Mouse (Mus musculus) heart, embryonic 14.5 days (tissue): ENCODE results near the gene Ccdc126. TPM values are rescaled to one million over a fixed set of nuclear protein-coding genes. Genes with fewer than 3 reads are reported as not detected.
A peak's percentile ranks its signal among the peaks of the same experiment; 100 is the strongest.
"Not testable (repeated sequence)": the region's sequence is repeated elsewhere in the genome, so short reads cannot be mapped to it uniquely, and the experiment has no call there.

Experiments
- ATAC-seq: fragments of 200-750 bp; cut with Nextera tagmentation; 2 replicates; pipeline ENCODE4 v1.8.0; 2017; ENCODE audit warnings: low read depth, moderate TSS enrichment; ENCODE audit not compliant: insufficient number of reproducible peaks, insufficient read depth, low FRiP score
- H3K27ac ChIP-seq, 2 experiments: fragments of 200-500 bp in 1 of 2; fragments of 300-500 bp in 1 of 2; sonication (generic) in 1 of 2; replicated peaks in 1 of 2; 2 replicates each; pipeline ENCODE4 v1.5.1; 2012 to 2014; ENCODE audit warnings: low read depth in 2 of 2, low read length in 2 of 2, control low read depth in 1 of 2, mild to moderate bottlenecking in 1 of 2, mixed read lengths in 1 of 2; ENCODE audit not compliant: control insufficient read depth in 1 of 2, insufficient read depth in 1 of 2
- H3K27me3 ChIP-seq: fragments of 300-500 bp; sonication (generic); 2 replicates; pipeline ENCODE4 v1.6.1; 2014; ENCODE audit warnings: mild to moderate bottlenecking, low read length, control low read depth; ENCODE audit not compliant: control insufficient read depth, insufficient read depth
- H3K36me3 ChIP-seq: fragments of 300-500 bp; sonication (generic); 2 replicates; pipeline ENCODE4 v1.6.1; 2014; ENCODE audit warnings: mild to moderate bottlenecking, control low read depth, low read length, mixed read lengths; ENCODE audit not compliant: control insufficient read depth, insufficient read depth
- H3K4me1 ChIP-seq, 2 experiments: fragments of 200-500 bp in 1 of 2; fragments of 300-500 bp in 1 of 2; sonication (generic) in 1 of 2; 2 replicates each; pipeline ENCODE4 v1.6.1; 2012 to 2014; ENCODE audit warnings: low read length in 2 of 2, control low read depth in 1 of 2, mixed read lengths in 1 of 2; ENCODE audit not compliant: control insufficient read depth in 2 of 2, insufficient read depth in 2 of 2
- H3K4me2 ChIP-seq: fragments of 300-500 bp; sonication (generic); 2 replicates; pipeline ENCODE4 v1.6.1; 2014; ENCODE audit warnings: mild to moderate bottlenecking, low read length
- H3K4me3 ChIP-seq, 2 experiments: fragments of 200-500 bp in 1 of 2; fragments of 300-500 bp in 1 of 2; sonication (generic) in 1 of 2; 2 replicates each; pipeline ENCODE4 v1.5.1; 2012 to 2014; ENCODE audit warnings: low read length in 2 of 2, mild to moderate bottlenecking in 2 of 2, control low read depth in 1 of 2, low read depth in 1 of 2, moderate library complexity in 1 of 2; ENCODE audit not compliant: control insufficient read depth in 1 of 2, insufficient read depth in 1 of 2
- H3K9ac ChIP-seq: fragments of 300-500 bp; sonication (generic); 2 replicates; pipeline ENCODE4 v1.6.1; 2014; ENCODE audit warnings: mild to moderate bottlenecking, low read length
- H3K9me3 ChIP-seq: fragments of 300-500 bp; sonication (generic); 2 replicates; pipeline ENCODE4 v1.6.1; 2016; ENCODE audit warnings: low read length, control low read depth; ENCODE audit not compliant: control insufficient read depth
- WGBS: fragments of 180-500 bp; shearing (Covaris S2); extraction: QIAGEN DNeasy Blood & Tissue Kit; methylation state at CpG from one replicate; pipeline ENCODE4 v1.1.7; 2014; 5-methylcytosine and 5-hydroxymethylcytosine counted together
- polyA plus RNA-seq: library from polyadenylated mRNA; unstranded; fragments of >200 nt; fragmentation: Nextera tagmentation; extraction: Ambion mirVana; gene quantifications from 2 replicates; pipeline ENCODE4 v1.2.1, GENCODE M21; 2014

The Ccdc126 gene
- polyA plus RNA-seq, 1 experiment from 2014 or later: 9.6 TPM

GRCm38 (mm10) chr6:49280942-49281341 is 38.1 kb upstream of the Ccdc126 start:
- Histone ChIP-seq H3K36me3 (no peaks in the 10 kb centered on the region), H3K9ac (no peak overlapping the region), H3K4me3 (no peak overlapping the region), H3K4me1 (no peaks in the 10 kb centered on the region), H3K27me3 (no peaks in the 10 kb centered on the region), H3K27ac (no peak overlapping the region), H3K9me3 (no peaks in the 10 kb centered on the region), H3K4me2 (no peak overlapping the region)
- 42% methylated on average over 1 of the region's 1 CpGs for WGBS
- no peak for ATAC-seq

- no peak overlapping the region for H3K4me3 ChIP-seq
- no peaks in the 10 kb centered on the region for H3K27me3 ChIP-seq
- H3K9ac ChIP-seq: no peak overlapping the region
- H3K27ac ChIP-seq: no peak overlapping the region
- H3K36me3 ChIP-seq: no peaks in the 10 kb centered on the region
- no peaks in the 10 kb centered on the region for H3K9me3 ChIP-seq
- no peaks in the 10 kb centered on the region for H3K4me1 ChIP-seq
- 79% methylated on average over 1 of the region's 1 CpGs for WGBS
- H3K4me2 ChIP-seq: no peak overlapping the region
- no peak for ATAC-seq
Observed at GRCm38 (mm10) chr6:49282122-49282521, 37.0 kb upstream of the Ccdc126 start.

GRCm38 (mm10) chr6:49298286-49298685 is 20.8 kb upstream of the Ccdc126 start:
- H3K9ac ChIP-seq: no peak overlapping the region
- no peaks in the 10 kb centered on the region for H3K4me1 ChIP-seq
- no peaks in the 10 kb centered on the region for H3K9me3 ChIP-seq
- no peak overlapping the region for H3K27ac ChIP-seq
- no peaks in the 10 kb centered on the region for H3K36me3 ChIP-seq
- no peak overlapping the region for H3K4me2 ChIP-seq
- H3K27me3 ChIP-seq: no peaks in the 10 kb centered on the region
- no peak for ATAC-seq
- H3K4me3 ChIP-seq: no peak overlapping the region

GRCm38 (mm10) chr6:49314821-49315220 is 4.3 kb upstream of the Ccdc126 start:
- WGBS: 33% methylated on average over 3 of the region's 3 CpGs
- H3K27me3 ChIP-seq, ATAC-seq: not testable (repeated sequence)

GRCm38 (mm10) chr6:49319595-49320315 is 681 bp downstream of the Ccdc126 start:
- peak overlapping the region; percentile 71 to 88 for H3K27ac ChIP-seq
- peaks cover 0 to 6% of the 10 kb centered on the region in 2 experiments; a peak in 2 of 4 replicates for H3K4me1 ChIP-seq
- peak overlapping the region; percentile 79 for H3K4me2 ChIP-seq
- ATAC-seq: no peak
- 13% methylated on average over 13 of the region's 13 CpGs for WGBS
- no peaks in the 10 kb centered on the region for H3K36me3 ChIP-seq
- peak overlapping the region; percentile 70 to 74 for H3K4me3 ChIP-seq
- H3K9me3 ChIP-seq: no peaks in the 10 kb centered on the region
- H3K27me3 ChIP-seq: no peaks in the 10 kb centered on the region
- H3K9ac ChIP-seq: peak overlapping the region; percentile 90

More at GRCm38 (mm10) chr6:49314821-49315220, 4.3 kb upstream of the Ccdc126 start:
- H3K4me3 ChIP-seq, H3K9ac ChIP-seq, H3K36me3 ChIP-seq, H3K27ac ChIP-seq, H3K4me1 ChIP-seq, H3K4me2 ChIP-seq, H3K9me3 ChIP-seq: not testable (repeated sequence)

DNA sequence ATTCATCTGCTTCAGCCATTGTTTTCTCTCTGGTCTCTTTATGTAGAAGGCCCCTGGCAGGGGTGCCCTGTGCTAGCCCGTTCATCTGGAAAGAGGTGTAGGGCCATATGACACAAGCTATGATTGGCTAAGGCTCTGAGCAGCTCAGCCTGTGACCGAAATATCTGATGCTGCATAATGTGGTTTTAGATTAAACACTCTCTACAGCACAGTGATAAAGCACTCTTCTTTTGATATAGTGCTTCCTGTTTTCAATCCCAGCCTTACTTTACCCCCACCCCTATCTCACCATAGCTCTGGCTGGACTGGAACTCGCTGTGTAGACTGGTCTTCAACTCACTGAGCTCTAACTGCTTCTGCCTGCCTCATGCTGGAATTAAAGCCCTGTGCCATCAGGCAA is 2.3 kb downstream of the Ccdc126 start:
- H3K27ac ChIP-seq: no peak overlapping the region
- H3K36me3 ChIP-seq: no peaks in the 10 kb centered on the region
- no peaks in the 10 kb centered on the region for H3K27me3 ChIP-seq
- H3K9me3 ChIP-seq: no peaks in the 10 kb centered on the region
- H3K4me2 ChIP-seq: no peak overlapping the region
- H3K9ac ChIP-seq: no peak overlapping the region
- WGBS: 64% methylated on average over 3 of the region's 3 CpGs
- H3K4me3 ChIP-seq: no peak overlapping the region
- H3K4me1 ChIP-seq: peaks cover 0 to 6% of the 10 kb centered on the region in 2 experiments; a peak in 2 of 4 replicates
- ATAC-seq: no peak

- no peak overlapping the region for H3K9ac ChIP-seq
- H3K4me2 ChIP-seq: no peak overlapping the region
- no peak overlapping the region for H3K27ac ChIP-seq
- H3K4me1 ChIP-seq: peaks cover 0 to 6% of the 10 kb centered on the region in 2 experiments; a peak in 2 of 4 replicates
- no peaks in the 10 kb centered on the region for H3K27me3 ChIP-seq
- no peaks in the 10 kb centered on the region for H3K9me3 ChIP-seq
- no peaks in the 10 kb centered on the region for H3K36me3 ChIP-seq
- no peak overlapping the region for H3K4me3 ChIP-seq
- no peak for ATAC-seq
Observed at GRCm38 (mm10) chr6:49322056-49322455, 3.0 kb downstream of the Ccdc126 start.

DNA sequence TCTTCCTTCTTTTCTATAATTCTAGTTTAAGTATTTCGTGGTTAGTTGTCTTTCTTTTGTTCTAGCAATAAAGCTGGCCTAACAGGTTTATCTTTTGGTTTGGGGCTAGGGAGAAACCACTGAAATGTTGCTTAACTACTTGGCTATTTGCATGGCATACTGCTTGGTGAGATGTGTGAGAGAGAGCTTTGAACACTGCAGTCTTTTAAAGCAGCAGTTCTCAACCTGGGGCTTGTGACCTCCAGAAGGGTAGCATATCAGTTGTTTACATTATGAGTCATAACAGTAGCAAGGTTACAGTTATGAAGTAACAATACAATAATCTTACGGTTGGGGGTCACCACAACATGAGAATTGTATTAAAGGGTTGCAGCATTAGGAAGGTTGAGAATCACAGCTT is 3.9 kb downstream of the Ccdc126 start:
- no peaks in the 10 kb centered on the region for H3K36me3 ChIP-seq
- no peak for ATAC-seq
- no peak overlapping the region for H3K27ac ChIP-seq
- no peaks in the 10 kb centered on the region for H3K9me3 ChIP-seq
- no peaks in the 10 kb centered on the region for H3K27me3 ChIP-seq
- no peak overlapping the region for H3K4me2 ChIP-seq
- no peak overlapping the region for H3K4me3 ChIP-seq
- no peak overlapping the region for H3K9ac ChIP-seq
- 61% methylated on average over 2 of the region's 2 CpGs for WGBS
- H3K4me1 ChIP-seq: peaks cover 0 to 6% of the 10 kb centered on the region in 2 experiments; a peak in 2 of 4 replicates
